In genomic region chr8:84039050-84039449, GRCm38 (mm10) we compare ENCODE assay signal across 9 mouse cellular contexts. TPM values are rescaled to one million over a fixed set of nuclear protein-coding genes. Genes with fewer than 3 reads are reported as not detected.
DNase-seq lines count a peak whose midpoint lies in the region; ATAC-seq lines count a peak whose summit lies in the region.
"Had no signal": no experiment of that assay in that cellular context is flagged by ENCODE, and none has a peak within 500 bp of the region (broad histone marks: within the 10 kb centered on the region; RNA-seq: fewer than 3 reads in every experiment).

No protein-coding gene starts in this region.

- H3K4me1 ChIP-seq in lung, embryonic 16.5 days (replicated peaks; ENCODE audit: control insufficient read depth, insufficient read depth, low read length): peaks cover 6% of the 10 kb centered on the region

- H3K4me2 ChIP-seq in lung, embryonic 16.5 days (ENCODE audit: low read depth, low read length): no peak overlapping the region

- 2% methylated on average over 5 of the region's 5 CpGs for WGBS in lung, embryonic 16.5 days

- no peaks in the 10 kb centered on the region for H3K36me3 ChIP-seq in lung, embryonic 16.5 days (ENCODE audit: control insufficient read depth, insufficient read depth, low read length)

- no peak overlapping the region for H3K4me3 ChIP-seq in lung, embryonic 16.5 days (ENCODE audit: low read length)

- H3K27me3 ChIP-seq in lung, embryonic 16.5 days (ENCODE audit: control insufficient read depth, insufficient read depth, low read depth, low read length): peaks cover 21% of the 10 kb centered on the region

- no peak overlapping the region for H3K27ac ChIP-seq in lung, embryonic 16.5 days (ENCODE audit: low read length)

- H3K9ac ChIP-seq in lung, embryonic 16.5 days (ENCODE audit: low read length): no peak overlapping the region

- peak; percentile 13; the same call in 1 of the 2 replicates for ATAC-seq in lung, embryonic 16.5 days (ENCODE audit: low read depth)

- peak; percentile 80 for DNase-seq in 416B (ENCODE audit: low read depth)
- peak; percentile 48 for DNase-seq in Muller cell, postnatal 12 days (ENCODE audit: inconsistent ontology term)
- peak; percentile 64 for DNase-seq in cerebellum, adult 9-11 months
- peak; percentile 77 for DNase-seq in gastrocnemius, adult 18-20 months (ENCODE audit: low spot score)
- DNase-seq in kidney, postnatal 4 days: peak; percentile 86 to 88
- peak; percentile 80 for DNase-seq in retina, postnatal 7 days (ENCODE audit: low read depth, low spot score)
- DNase-seq in thymus, postnatal 4 days: peak; percentile 86

- no peaks in the 10 kb centered on the region for H3K9me3 ChIP-seq in lung, embryonic 16.5 days (ENCODE audit: control insufficient read depth, low read length)

RNA-seq across cellular contexts. Expression of gene Il27ra, which starts 3.3 kb away (rescaled TPM):
- total RNA-seq in gastrocnemius, adult 18-20 months (2021): under 1 TPM; 0.37 to 0.66 TPM
- polyA plus RNA-seq in lung, embryonic 16.5 days (2015; fragmentation: Nextera tagmentation; extraction: Ambion mirVana): 1.6 and 2.0 TPM in 2 replicates

RNA-seq across cellular contexts. Expression of gene Rln3, which starts 5.8 kb away (rescaled TPM):
- not detected for total RNA-seq in gastrocnemius, adult 18-20 months (2021)
- not detected in 2 replicates for polyA plus RNA-seq in lung, embryonic 16.5 days (2015; fragmentation: Nextera tagmentation; extraction: Ambion mirVana)
- total RNA-seq: gastrocnemius, postnatal 4 days had no signal

RNA-seq across cellular contexts. Expression of gene Palm3, which starts 17.8 kb away (rescaled TPM):
- under 1 TPM; 0.09 to 0.11 TPM for total RNA-seq in gastrocnemius, adult 18-20 months (2021)
- polyA plus RNA-seq in lung, embryonic 16.5 days (2015; fragmentation: Nextera tagmentation; extraction: Ambion mirVana): 6.5 and 7.4 TPM in 2 replicates

RNA-seq across cellular contexts. Expression of gene Gm10643, which starts 25.9 kb away (rescaled TPM):
- 1 to 10 TPM; 1.2 TPM for total RNA-seq in gastrocnemius, adult 18-20 months (2021)
- polyA plus RNA-seq in lung, embryonic 16.5 days (2015; fragmentation: Nextera tagmentation; extraction: Ambion mirVana): 1.2 and 1.4 TPM in 2 replicates

RNA-seq across cellular contexts. Expression of gene 2210011C24Rik, which starts 27.1 kb away (rescaled TPM):
- 1 to 10 TPM; 2.0 to 2.4 TPM for total RNA-seq in gastrocnemius, adult 18-20 months (2021)
- 3.5 and 4.4 TPM in 2 replicates for polyA plus RNA-seq in lung, embryonic 16.5 days (2015; fragmentation: Nextera tagmentation; extraction: Ambion mirVana)
